Mouse (Mus musculus) ES-Bruce4 (cell line): ENCODE measurements around the gene Tgfbrap1.

Experiments
- CTCF ChIP-seq: IDR thresholded peaks from one replicate; pipeline ENCODE4 v1.8.1; 2011; ENCODE audit warnings: low read depth, low read length
- EP300 ChIP-seq: IDR thresholded peaks from 2 replicates; pipeline ENCODE4 v1.6.1; 2011; ENCODE audit warnings: low read depth, low read length; ENCODE audit not compliant: insufficient read depth
- POLR2A ChIP-seq: IDR thresholded peaks from one replicate; pipeline ENCODE4 v1.8.1; 2011; ENCODE audit warnings: low read length; ENCODE audit not compliant: insufficient read depth

DNA sequence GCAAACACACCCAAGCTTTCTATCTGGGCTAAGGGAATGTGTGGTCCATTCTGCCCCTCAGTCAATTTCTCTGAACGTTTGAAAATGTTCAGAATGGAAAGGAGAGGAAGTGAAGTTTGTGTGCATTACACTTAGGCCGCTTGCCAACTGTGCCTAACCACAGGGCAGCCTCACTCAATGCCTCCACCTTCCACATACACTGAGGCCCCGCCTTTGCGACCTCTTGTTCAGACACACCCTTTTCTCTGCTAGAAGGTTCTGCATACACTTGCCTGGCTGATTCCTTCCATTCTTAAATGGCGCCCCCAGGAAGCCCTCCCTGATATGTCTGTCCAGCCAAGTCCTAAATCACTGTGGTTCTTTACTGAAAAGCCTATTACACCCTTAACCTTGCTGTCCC lies 27.7 kb downstream of the Tgfbrap1 start:
- TF ChIP-seq EP300 = no peak
- no peak for TF ChIP-seq CTCF
- no peak for TF ChIP-seq POLR2A
